23 mouse cellular contexts compared by ENCODE assay signal in the genomic region with DNA sequence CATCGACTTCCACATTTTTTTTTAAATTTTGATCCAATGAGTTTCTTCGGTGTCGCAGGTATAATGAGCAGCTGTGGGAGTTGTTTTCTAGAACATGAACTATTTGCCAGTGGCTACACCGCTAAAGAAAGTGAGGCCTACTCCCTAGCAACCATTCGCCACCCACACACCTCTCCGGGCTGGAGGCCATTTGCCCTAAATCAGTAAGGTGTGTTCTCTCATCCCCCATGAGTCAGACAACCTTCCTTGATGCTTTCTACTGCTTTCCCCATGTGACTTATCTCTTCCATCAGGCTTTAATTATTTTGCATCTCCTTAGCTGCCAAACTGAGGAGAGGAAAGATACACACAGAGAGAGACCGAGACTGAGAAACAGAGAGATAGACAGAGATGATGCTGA. TPM values are rescaled to one million over a fixed set of nuclear protein-coding genes. Genes with fewer than 3 reads are reported as not detected.
"Had no signal": no experiment of that assay in that cellular context is flagged by ENCODE, and none has a peak within 500 bp of the region (broad histone marks: within the 10 kb centered on the region; RNA-seq: fewer than 3 reads in every experiment).

No protein-coding gene starts in this region.

- H3K9me3 ChIP-seq: lung, embryonic 15.5 days; midbrain, embryonic 10.5 days; midbrain, embryonic 12.5 days; neural tube, embryonic 13.5 days; neural tube, embryonic 15.5 days; stomach, embryonic 15.5 days had no signal

- H3K27me3 ChIP-seq: lung, embryonic 15.5 days; midbrain, embryonic 12.5 days; neural tube, embryonic 13.5 days; neural tube, embryonic 15.5 days; stomach, embryonic 15.5 days had no signal

- H3K4me1 ChIP-seq: lung, embryonic 15.5 days; midbrain, embryonic 10.5 days; midbrain, embryonic 12.5 days; neural tube, embryonic 13.5 days; neural tube, embryonic 15.5 days; stomach, embryonic 15.5 days had no signal

- ATAC-seq: liver, postnatal 0 days; lung, postnatal 0 days; midbrain, embryonic 16.5 days had no signal

- DNase-seq: liver, postnatal 0 days; lung, adult 2 months; lung, postnatal 14 days; lung, postnatal 36 days; midbrain, embryonic 14.5 days; retina, postnatal 1 day; right cerebral cortex, adult 18-20 months; right cerebral cortex, postnatal 25 days; right cerebral cortex, postnatal 4 days; spleen, adult 18-20 months; thymus, postnatal 14 days; thymus, postnatal 36 days had no signal

- H3K9ac ChIP-seq: liver, postnatal 0 days; lung, embryonic 15.5 days; midbrain, embryonic 12.5 days; neural tube, embryonic 13.5 days; neural tube, embryonic 15.5 days; stomach, embryonic 15.5 days had no signal

- H3K4me3 ChIP-seq: lung, embryonic 15.5 days; midbrain, embryonic 10.5 days; midbrain, embryonic 12.5 days; myocyte; neural tube, embryonic 13.5 days; neural tube, embryonic 15.5 days; stomach, embryonic 15.5 days had no signal

- H3K36me3 ChIP-seq: lung, embryonic 15.5 days; midbrain, embryonic 10.5 days; midbrain, embryonic 12.5 days; neural tube, embryonic 13.5 days; neural tube, embryonic 15.5 days; stomach, embryonic 15.5 days had no signal

- H3K27ac ChIP-seq: lung, embryonic 15.5 days; midbrain, embryonic 10.5 days; midbrain, embryonic 12.5 days; neural tube, embryonic 13.5 days; neural tube, embryonic 15.5 days; stomach, embryonic 15.5 days; stomach, postnatal 0 days had no signal

- H3K4me2 ChIP-seq: lung, embryonic 15.5 days; midbrain, embryonic 12.5 days; neural tube, embryonic 13.5 days; neural tube, embryonic 15.5 days; stomach, embryonic 15.5 days had no signal

RNA-seq across cellular contexts. Expression of gene Tnfsf11, which starts 43.7 kb away (rescaled TPM):
- polyA plus RNA-seq: liver, postnatal 0 days; midbrain, embryonic 10.5 days; midbrain, embryonic 14.5 days; midbrain, embryonic 16.5 days; neural tube, embryonic 13.5 days; stomach, postnatal 0 days; testis, adult 2 months had no signal
